Mouse (Mus musculus) liver, adult (tissue): Measurements from ENCODE around the gene Hoxd10.

ENCODE experiments used
- GATA4 ChIP-seq: IDR thresholded peaks from 2 replicates; pipeline ENCODE4 v1.6.1; 2014; ENCODE audit warnings: mild to moderate bottlenecking, low read length; ENCODE audit not compliant: insufficient replicate concordance

Hoxd10 gene

DNA sequence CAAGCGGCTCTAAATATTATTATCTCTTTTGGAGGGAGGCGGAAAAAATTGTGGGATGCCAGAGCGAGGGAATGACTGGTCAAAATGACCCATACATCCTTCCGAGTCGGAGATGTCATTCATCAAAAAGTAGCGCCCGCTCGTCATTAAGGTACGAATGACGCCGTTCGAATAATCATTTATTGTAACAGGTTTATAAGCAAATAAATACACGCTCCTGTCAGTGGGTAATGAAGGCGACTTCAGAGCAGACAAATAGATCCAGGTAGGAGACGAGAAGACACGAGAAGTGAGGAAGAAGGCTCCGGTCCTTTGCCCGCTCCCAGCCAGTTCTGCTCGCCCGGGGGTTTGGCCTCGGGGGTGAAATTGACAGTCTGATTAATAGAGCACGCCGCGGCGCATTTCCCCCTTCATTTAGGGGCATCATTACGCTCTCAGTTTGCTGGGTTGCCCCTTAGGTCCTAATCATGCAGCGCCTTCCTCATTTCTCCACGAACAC lies 32.2 kb upstream of the Hoxd10 start, which contains the start of gene Evx2:
Evx2 (minus strand) TSS at position 51 of the 499 bp plus-strand sequence.
- no peak for TF ChIP-seq GATA4

DNA sequence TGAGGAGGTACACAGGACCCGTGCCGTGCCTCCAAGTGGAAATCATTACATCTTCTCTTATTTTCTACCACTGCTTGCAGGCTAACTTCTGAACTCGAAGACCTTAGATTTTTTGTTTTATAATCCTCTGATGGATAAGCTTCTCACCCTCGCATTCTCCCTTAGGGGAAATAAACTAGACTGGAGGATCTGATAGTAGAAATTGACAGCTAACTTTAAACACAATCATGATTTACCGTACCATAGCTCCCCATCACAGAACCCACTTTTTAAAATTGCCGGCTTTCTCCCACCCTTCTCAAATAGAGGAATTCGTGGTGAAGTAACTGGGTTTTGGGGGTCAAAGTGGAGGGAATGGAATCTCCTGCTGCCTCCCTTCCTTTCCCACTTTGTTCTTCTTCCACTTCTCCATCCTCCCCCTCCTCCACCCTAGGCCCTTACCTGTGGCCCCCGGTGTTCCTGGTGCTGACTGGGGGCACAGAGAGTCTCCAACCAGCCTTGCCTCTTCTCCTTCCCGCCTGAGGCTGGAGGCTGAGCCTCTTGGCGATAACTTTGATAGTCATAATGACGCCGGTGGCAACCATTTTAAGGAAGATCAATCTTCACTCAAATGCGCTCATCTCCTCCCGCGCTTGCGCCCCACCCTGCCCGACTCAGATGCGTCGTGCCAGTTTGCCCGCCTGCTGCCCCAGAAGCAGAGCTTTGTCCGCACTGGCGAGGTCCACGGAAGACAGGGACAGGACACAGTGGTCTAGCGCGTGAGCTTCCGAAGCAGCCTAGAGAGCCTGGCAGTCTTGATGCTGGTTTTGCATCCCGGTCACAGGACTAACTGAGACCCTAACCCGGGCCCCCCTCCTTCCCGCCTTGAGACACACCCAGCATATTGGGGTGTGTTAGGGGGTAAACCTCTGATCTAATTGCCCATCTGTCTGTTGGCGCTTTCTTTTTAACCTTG lies 31.0 kb upstream of the Hoxd10 start:
- no peak for TF ChIP-seq GATA4

DNA sequence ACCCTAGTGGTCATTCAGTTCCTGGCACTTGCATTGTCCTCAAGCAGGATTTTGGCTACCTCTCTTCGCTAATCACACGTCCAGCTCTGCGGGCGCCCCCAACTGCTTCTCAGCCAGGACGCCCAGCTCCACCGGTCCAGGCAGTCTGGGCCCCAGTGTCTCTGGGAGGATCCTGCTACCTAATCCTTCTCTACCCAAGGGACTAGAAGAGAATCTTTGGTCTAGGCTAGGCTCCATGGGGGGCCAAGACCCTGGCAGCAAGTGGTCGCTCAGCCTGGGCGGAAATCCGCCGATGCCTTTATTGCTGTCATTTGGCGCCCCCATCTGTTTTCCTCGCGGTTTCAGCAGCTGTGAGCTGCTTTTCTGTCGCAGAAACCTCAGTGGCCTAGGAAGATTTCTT lies 30.0 kb upstream of the Hoxd10 start:
- no peak for TF ChIP-seq GATA4

DNA sequence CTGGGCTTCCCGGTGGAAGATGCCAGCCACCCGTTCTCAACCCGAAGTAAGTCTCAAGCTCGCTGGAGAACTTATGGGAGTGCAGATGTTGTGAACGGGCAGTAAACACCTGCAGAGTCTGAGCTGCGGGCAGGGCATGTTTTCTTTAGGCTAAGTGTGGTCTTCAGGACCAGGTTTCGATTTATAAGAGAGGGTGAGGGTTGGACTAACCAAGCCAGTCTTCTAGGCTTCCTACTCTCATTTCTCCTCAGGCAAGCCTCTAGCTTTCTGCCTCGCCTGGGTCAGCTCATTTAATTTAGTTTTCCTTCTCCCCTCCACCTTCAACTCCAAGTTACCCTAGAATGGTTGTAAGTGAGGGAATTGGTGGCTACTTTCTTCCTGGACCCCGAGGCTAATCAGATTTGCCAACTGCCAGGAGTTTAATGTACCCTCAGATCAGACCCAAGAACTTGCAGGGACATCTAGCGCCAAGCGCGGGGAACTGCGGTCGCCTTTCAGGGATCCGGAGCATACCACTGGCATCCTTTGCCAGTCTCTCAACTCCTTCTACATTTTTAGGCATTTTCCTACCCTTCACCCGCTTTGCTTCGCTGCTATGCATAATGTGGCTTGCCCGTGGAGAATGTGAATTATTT lies 28.3 kb upstream of the Hoxd10 start:
- no peak for TF ChIP-seq GATA4

DNA sequence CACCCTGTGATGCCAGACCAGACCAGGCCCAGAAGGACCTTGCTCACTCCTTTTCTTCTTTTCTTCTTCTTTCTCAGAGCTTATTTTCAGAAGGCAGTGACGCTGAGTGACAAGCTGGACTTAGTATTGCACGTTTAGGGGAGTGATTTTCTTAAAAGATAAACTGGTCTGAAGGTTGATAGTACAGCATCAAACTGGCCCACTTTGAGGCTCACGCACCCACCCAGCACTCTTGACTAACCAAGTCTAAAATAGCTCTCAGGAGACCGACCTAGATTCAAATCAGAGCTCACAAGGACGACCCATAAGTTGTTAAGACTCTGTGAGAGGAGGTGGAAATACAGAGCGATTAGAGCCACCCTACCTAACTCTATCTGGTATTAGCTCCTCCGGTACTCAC lies 25.3 kb upstream of the Hoxd10 start:
- no peak for TF ChIP-seq GATA4

DNA sequence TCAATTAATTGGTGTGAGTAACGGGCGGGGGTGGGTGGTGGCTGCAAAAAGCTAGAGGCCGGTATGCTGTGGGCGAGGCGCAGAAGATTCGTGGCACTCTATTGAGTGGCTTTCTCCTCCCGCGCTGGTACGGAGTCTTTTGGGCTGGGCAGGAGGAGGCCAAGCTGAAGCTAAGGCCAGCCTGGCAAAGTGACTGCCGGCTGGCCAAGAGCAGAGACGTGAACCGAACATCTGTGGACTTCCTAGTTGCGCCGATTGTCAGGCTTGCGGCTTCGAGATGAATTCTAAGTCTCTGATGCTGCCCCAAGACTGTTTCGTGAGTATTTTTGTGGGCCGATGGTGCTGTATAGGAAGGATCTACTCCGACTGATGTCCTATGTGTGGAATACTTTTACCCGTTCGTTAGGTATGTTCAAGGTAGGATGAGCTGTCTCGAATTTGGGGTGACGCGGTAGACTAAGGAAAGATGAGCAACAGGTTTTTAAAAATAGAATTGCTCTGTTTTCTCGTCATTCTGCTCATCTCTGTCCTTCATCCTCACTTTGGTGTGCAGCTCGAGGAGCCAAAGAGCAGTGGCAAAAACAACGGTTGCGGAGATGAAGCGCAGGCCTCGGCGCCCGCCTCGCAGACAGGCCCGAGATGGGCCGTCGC lies 24.4 kb upstream of the Hoxd10 start:
- no peak for TF ChIP-seq GATA4

DNA sequence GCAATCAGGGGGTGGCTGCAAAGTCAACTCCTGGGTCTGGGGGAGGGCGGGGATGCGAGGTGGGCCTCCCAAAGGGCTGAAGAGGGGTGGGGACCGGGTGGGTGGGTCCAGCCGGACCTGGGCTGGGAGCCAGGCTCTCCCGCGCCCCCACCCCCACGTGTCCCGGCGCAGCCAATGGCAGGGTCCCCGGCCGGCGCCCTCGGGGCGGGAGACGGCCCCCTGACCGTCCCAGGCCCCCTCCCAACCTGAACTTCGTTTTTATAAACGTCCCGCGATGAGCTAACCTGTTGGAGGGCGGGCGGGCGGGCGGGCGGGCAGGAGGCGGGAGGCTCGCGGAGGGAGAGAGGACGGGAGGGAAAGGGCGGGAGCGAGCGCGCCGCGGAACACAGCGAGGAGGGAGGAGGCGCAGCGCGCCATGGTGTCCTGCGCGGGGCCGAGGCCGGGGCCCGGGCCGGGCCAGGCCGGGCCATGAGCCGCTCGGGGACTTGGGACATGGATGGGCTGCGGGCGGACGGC lies 23.8 kb upstream of the Hoxd10 start, which contains the start of gene Hoxd13:
Hoxd13 (plus strand) TSS at position 469 of the 516 bp plus-strand sequence.
- TF ChIP-seq GATA4 = no peak

DNA sequence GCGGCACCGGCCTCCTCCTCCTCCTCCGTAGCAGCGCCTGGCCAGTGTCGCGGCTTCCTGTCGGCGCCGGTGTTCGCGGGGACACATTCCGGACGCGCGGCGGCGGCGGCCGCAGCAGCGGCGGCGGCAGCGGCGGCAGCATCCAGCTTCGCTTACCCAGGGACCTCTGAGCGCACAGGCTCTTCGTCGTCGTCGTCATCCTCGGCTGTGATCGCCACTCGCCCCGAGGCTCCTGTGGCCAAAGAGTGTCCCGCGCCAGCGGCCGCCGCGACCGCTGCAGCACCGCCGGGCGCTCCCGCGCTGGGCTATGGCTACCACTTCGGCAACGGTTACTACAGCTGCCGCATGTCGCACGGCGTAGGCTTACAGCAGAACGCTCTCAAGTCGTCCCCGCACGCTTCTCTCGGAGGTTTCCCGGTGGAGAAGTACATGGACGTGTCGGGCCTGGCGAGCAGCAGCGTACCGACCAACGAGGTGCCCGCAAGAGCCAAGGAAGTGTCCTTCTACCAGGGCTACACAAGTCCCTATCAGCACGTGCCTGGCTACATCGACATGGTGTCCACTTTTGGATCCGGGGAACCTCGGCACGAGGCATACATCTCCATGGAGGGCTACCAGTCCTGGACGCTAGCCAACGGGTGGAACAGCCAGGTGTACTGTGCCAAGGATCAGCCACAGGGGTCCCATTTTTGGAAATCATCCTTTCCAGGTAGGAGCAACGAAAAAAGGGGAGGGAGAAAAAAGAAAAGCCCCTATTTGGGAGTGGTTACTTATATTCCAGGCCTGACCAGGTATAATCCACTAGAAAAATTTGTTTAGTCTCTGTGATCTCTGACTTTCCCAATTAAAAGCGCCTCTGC lies 23.1 kb upstream of the Hoxd10 start:
- TF ChIP-seq GATA4 = no peak

DNA sequence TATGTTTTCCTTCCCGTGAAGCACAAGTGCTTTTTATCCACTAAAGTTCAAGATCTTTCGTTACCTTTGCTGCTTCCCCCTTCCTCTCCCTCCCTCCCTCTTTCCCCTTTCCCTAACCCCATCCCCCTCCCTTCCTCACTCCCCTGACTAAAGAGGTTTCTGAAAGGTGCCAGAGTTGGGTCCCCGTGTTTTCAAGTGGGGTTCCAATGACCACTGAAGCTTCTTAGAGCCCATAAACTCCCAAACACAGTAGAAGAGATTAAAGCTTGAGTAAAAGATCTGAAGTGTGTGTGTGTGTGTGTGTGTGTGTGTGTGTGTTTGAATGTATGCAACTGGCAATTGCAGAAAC lies 22.5 kb upstream of the Hoxd10 start:
- no peak for TF ChIP-seq GATA4

DNA sequence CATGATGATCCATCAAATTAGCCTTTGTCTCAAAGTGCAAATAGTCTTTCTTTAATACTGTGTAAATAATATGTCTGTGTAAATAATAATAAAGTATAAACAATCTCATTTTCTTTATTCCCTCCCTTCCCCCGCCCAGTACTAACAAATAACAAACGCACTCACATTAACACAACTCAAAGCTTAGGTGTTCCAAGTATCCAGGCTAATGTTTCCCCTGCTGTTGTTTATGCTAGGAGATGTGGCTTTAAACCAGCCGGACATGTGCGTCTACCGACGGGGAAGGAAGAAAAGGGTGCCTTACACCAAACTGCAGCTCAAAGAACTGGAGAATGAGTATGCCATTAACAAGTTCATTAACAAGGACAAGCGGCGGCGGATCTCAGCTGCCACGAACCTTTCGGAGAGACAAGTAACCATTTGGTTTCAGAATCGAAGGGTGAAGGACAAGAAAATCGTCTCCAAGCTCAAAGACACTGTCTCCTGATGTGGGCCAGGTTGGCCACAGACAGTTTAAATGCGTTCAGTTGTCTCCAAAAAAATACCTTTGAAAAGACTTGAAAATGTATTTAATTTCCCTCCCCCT lies 22.0 kb upstream of the Hoxd10 start:
- TF ChIP-seq GATA4 = no peak

DNA sequence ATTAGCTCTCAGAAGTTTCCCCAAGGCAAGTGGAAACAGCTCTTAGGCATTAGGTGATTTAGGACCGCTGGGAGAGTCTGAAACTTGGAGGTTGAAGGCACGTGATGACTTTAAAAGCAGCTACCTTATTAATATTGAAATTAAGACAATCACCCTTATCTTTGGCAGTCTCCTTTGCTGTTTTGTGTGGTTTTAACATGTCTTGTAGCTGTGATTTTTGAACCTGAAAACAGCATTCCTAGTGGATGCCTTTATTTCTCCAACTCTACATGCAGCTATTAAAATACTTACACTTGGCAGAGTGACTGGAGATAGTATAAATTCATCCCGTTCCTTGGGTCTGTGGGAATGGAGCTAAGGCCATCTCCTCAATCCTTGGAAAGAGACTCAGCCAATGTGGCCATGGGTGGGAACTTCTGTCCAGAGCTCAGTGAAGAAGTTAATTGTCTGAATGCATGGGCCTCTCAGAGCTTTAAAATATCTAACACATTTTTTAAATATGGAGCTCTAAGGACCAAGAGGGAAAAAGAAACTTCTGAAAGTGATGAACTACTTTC lies 21.0 kb upstream of the Hoxd10 start:
- TF ChIP-seq GATA4 = no peak

DNA sequence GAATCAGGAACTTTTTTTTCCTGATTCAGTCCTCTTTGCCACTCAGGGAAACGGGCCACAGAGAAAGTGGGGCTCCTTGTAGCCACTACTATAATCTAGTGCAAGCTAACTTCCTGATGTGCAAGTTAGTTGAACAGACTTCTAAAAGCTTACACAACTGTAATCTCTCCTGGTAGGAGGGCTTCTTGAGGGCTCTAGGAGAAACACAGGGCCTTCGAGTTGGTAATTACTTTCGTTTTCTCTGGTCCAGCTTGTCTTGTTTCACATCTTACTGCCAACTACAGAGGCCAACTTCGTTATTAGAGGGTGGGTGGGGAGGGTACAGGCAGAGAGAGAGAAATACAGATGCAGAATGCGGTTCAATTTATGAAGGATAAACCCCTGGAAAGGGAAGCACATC lies 19.9 kb upstream of the Hoxd10 start:
- no peak for TF ChIP-seq GATA4

DNA sequence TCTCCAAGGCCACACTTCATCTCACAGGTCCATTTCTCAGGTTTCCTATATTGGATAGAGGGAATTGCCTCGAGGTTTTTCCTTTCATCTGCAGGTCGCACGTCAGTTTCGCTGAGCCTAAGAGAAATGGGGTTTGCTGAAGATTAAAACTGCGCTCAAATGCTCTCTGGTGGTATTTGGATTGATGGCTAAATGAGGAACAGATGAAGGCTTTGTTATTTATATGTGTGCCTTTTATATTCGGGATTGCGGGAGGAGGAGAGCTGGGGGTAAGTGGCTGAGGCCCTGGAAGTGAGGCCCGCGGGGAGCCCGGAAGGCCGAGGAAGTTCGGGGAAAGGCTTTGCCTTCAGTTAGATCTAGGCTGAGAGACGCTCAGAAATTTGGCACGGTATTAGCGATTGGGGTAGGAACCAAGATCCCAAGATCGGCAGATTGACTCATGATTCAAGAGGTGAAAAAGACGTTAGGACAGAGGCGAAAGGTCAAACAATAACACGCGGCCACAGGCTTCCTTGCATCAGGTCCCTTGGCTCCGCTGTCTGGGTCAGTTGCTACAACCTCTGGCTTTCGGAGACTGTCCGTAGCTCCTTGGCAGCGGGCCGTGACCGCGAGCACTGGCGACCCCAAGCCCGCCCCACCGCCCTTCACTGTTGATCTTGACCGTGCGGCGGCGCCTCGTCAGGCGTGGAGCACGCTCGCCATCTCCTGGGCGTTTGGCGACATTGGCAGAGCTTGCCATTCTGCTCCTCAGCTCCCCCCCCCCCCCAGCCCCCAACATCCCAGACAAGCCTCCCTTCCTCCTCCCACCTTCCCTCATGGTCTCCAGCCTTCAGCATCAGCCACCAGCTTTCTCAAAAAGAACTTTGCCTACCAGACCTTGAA lies 19.0 kb upstream of the Hoxd10 start:
- no peak for TF ChIP-seq GATA4
